8 mouse cellular contexts compared by ENCODE assay signal in genomic region chr11:69966006-69966859, GRCm38 (mm10). TPM values are rescaled to one million over a fixed set of nuclear protein-coding genes. Genes with fewer than 3 reads are reported as not detected.
DNase-seq lines count a peak whose midpoint lies in the region; ATAC-seq lines count a peak whose summit lies in the region.

No protein-coding gene starts in this region.

- ATAC-seq in heart, embryonic 14.5 days (ENCODE audit: insufficient number of reproducible peaks, insufficient read depth, low FRiP score, low read depth) = peak; percentile 58; the same call in 1 of the 2 replicates
- peak; percentile 51 for ATAC-seq in megakaryocyte progenitor cell, adult 5-6 weeks (replicated peaks; ENCODE audit: poor library complexity)

- H3K4me1 ChIP-seq in heart, embryonic 14.5 days (ENCODE audit: control insufficient read depth in 2 of 2, insufficient read depth in 2 of 2, low read length in 2 of 2) = peaks cover 4 to 14% of the 10 kb centered on the region in 2 experiments; a peak in 3 of 4 replicates

- no peaks in the 10 kb centered on the region for H3K9me3 ChIP-seq in heart, embryonic 14.5 days (ENCODE audit: control insufficient read depth, low read length)

- H3K27me3 ChIP-seq in heart, embryonic 14.5 days (ENCODE audit: control insufficient read depth, insufficient read depth, low read length) = peaks cover 55% of the 10 kb centered on the region

- peak overlapping the region; percentile 84 for H3K4me2 ChIP-seq in heart, embryonic 14.5 days (ENCODE audit: low read length)

- H3K27ac ChIP-seq in heart, embryonic 14.5 days (replicated peaks in 1 of 2; ENCODE audit: control insufficient read depth in 1 of 2, insufficient read depth in 1 of 2, low read depth in 2 of 2, low read length in 2 of 2) = no peak overlapping the region

- H3K36me3 ChIP-seq in heart, embryonic 14.5 days (ENCODE audit: control insufficient read depth, insufficient read depth, low read length) = peaks cover 27% of the 10 kb centered on the region

- DNase-seq in B cell, adult 2 months = peak; percentile 25 to 27
- peak; percentile 68 for DNase-seq in R1 (ENCODE audit: low read depth, low spot score)
- peak; percentile 78 for DNase-seq in kidney, postnatal 14 days
- peak; percentile 59 for DNase-seq in testis, postnatal 14 days (ENCODE audit: low spot score)
- DNase-seq in thymus, postnatal 36 days = no peak
- DNase-seq in cerebellum, adult 9-11 months = no peak

- peak overlapping the region; percentile 30 to 44 for H3K4me3 ChIP-seq in heart, embryonic 14.5 days (ENCODE audit: control insufficient read depth in 1 of 2, insufficient read depth in 1 of 2, low read depth in 1 of 2, low read length in 2 of 2)

- 2% methylated on average over 58 of the region's 59 CpGs for WGBS in heart, embryonic 14.5 days

- H3K9ac ChIP-seq in heart, embryonic 14.5 days (ENCODE audit: low read length) = peak overlapping the region; percentile 66

RNA-seq across cellular contexts. Expression of gene Cldn7, which starts 1.7 kb away (rescaled TPM):
- 1.2 and 2.4 TPM in 2 replicates for polyA plus RNA-seq in heart, embryonic 14.5 days (2014; fragmentation: Nextera tagmentation; extraction: Ambion mirVana)
- total RNA-seq in megakaryocyte progenitor cell, adult 5-6 weeks (2015) = not detected in 2 replicates
- not detected in 2 replicates for total RNA-seq in megakaryocyte progenitor cell, adult 5-6 weeks (2017)

RNA-seq across cellular contexts. Expression of gene Ctdnep1, which starts 14.7 kb away (rescaled TPM):
- polyA plus RNA-seq in heart, embryonic 14.5 days (2014; fragmentation: Nextera tagmentation; extraction: Ambion mirVana) = 22.3 and 26.0 TPM in 2 replicates
- total RNA-seq in megakaryocyte progenitor cell, adult 5-6 weeks (2015) = 131 and 135 TPM in 2 replicates
- 28.7 and 33.7 TPM in 2 replicates for total RNA-seq in megakaryocyte progenitor cell, adult 5-6 weeks (2017)

RNA-seq across cellular contexts. Expression of gene Elp5, which starts 16.1 kb away (rescaled TPM):
- polyA plus RNA-seq in heart, embryonic 14.5 days (2014; fragmentation: Nextera tagmentation; extraction: Ambion mirVana) = 107 and 114 TPM in 2 replicates
- total RNA-seq in megakaryocyte progenitor cell, adult 5-6 weeks (2015) = 110 and 129 TPM in 2 replicates
- 57.5 and 66.1 TPM in 2 replicates for total RNA-seq in megakaryocyte progenitor cell, adult 5-6 weeks (2017)

RNA-seq across cellular contexts. Expression of gene Slc2a4, which starts 18.2 kb away (rescaled TPM):
- 27.6 and 28.5 TPM in 2 replicates for polyA plus RNA-seq in heart, embryonic 14.5 days (2014; fragmentation: Nextera tagmentation; extraction: Ambion mirVana)
- 0.22 TPM in 1 of 2 replicates, not detected in the other for total RNA-seq in megakaryocyte progenitor cell, adult 5-6 weeks (2015)
- total RNA-seq in megakaryocyte progenitor cell, adult 5-6 weeks (2017) = not detected in 2 replicates

RNA-seq across cellular contexts. Expression of gene Gabarap, which starts 24.7 kb away (rescaled TPM):
- polyA plus RNA-seq in heart, embryonic 14.5 days (2014; fragmentation: Nextera tagmentation; extraction: Ambion mirVana) = 454 and 540 TPM in 2 replicates
- total RNA-seq in megakaryocyte progenitor cell, adult 5-6 weeks (2015) = 387 and 444 TPM in 2 replicates
- total RNA-seq in megakaryocyte progenitor cell, adult 5-6 weeks (2017) = 242 and 274 TPM in 2 replicates

Comparison
In these comparisons a context has a peak if more than half of its experiments do, and no peak if none do; other contexts are left out.
1. DNase-seq: peak in B cell, adult 2 months (2 of 2), R1 (single experiment), kidney, postnatal 14 days (single experiment) and testis, postnatal 14 days (single experiment); none in thymus, postnatal 36 days (0 of 2) and cerebellum, adult 9-11 months (single experiment).